Mouse (Mus musculus) large intestine, adult 2 months (tissue): ENCODE results near the gene B3gnt8. TPM values are rescaled to one million over a fixed set of nuclear protein-coding genes. Genes with fewer than 3 reads are reported as not detected.
"Not testable (repeated sequence)": the region's sequence is repeated elsewhere in the genome, so short reads cannot be mapped to it uniquely, and the experiment has no call there.

Source experiments
- DNase-seq: peaks from one replicate; pipeline ENCODE4 v3.0.0-alpha.2; 2012; ENCODE audit warnings: low read depth, low spot score
- WGBS: fragments of 180-500 bp; shearing (Covaris S2); methylation state at CpG from one replicate; pipeline ENCODE4 v1.1.7; 2018; 5-methylcytosine and 5-hydroxymethylcytosine counted together
- polyA plus RNA-seq: library from polyadenylated mRNA; depleted of rRNA; stranded (reverse); fragments of >200 nt; gene quantifications from 2 replicates; pipeline ENCODE4 v1.2.3, GENCODE M21; 2012; rRNA removed

Gene B3gnt8
- polyA plus RNA-seq: 7.1 and 7.6 TPM in 2 replicates

DNA sequence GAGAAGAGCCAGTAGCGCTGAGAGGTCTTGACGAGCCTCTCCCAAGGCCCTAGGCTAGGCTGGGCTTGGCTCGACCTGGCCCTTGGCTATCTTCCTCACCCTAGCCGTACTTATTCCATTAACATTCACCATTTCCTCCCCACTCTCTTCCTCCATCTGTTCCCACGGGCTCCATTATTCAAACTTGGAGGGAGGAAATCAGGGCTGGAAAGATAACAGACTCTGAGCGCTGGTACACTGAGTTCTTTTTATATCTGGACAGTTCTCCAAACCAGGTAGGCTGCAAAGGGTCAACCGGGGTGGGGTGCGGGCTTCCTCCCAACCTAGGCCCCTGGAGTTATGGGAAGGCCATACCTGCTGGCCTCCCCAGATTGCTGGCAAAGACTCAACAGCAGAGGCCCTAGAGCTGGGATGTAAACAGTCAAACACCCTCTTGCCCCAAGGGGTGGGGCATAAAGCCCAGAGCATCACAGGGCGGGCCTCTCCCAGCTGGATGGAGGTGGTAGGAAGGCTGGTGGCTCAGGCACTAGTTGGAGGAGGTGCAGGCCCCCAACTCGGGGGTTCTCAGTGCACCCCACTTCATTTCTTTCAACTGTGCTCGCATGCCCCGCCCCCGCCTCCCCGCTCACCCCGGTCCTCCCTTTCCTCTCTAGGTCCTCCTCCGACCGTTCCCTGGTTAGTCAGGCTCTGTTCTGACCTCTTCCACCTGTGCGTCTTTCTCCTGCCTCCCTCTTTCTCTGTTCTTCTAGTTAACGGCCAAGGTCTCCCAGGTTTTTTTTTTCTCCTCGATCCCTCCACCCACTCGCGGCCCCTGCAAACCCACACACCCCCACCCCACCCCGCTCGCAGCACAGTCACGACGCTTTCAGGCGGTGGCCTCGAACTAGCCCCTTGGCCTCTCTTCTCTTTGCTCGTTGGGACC, at the start of gene B3gnt8:
Gene B3gnt8, plus strand, starts transcription at position 146 of the 922 bp plus-strand sequence.
- DNase-seq: no peak
- 6% methylated on average over 29 of the region's 29 CpGs for WGBS

DNA sequence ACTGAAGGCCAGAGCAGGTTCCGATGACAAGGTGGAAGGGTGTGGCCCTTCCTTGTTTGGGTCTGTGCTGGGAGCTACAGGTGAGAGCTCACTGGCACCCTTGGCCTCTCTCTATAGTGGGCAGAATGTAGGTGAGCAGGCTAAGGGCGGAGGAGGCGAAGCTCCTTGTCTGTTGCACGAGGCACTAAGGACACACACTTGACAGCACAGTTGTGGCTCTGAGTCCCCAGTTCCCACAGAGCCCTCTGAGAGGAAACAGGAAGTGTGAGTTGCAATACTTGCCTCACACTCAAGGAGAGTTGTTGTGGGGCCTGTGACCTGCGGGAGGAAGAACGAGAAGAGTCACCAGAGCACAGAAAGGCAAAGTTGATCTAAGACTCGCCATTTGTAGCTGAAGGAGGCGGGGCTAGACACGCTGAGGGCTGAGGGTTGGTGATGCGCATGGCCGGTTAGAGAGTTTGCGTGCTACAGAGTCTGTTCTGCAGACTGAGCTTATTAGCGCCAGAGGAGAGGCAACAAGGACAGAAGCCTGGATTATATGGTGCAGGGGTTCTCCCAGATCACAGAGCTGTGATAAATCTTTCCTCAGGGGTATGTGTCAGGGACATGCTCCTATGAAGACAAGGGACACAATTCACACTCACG, 49.5 kb upstream of the B3gnt8 start:
- WGBS: 51% methylated on average over 13 of the region's 14 CpGs

DNA sequence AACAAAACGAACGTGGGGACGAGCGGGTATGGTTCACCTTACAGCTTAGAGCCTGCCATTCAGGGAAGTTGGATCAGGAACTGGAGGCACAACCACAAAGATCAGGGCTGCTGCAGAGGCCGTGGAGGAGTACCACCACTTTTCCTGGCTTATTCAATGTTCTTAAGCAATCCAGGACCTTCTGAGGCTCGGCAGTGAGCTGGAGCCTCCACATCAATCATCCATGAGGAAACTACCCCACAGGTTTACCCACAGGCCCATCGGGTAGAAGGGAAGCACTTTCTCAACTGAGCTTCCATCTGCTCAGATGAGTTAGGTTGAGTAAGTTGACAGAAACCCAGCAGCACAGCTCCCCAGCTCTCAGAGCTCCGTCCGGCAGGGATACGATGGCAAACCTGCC, 47.0 kb upstream of the B3gnt8 start:
- no peak for DNase-seq
- 87% methylated on average over 10 of the region's 10 CpGs for WGBS

More for the DNA sequence above, 49.5 kb upstream of the B3gnt8 start:
- DNase-seq: not testable (repeated sequence)

DNA sequence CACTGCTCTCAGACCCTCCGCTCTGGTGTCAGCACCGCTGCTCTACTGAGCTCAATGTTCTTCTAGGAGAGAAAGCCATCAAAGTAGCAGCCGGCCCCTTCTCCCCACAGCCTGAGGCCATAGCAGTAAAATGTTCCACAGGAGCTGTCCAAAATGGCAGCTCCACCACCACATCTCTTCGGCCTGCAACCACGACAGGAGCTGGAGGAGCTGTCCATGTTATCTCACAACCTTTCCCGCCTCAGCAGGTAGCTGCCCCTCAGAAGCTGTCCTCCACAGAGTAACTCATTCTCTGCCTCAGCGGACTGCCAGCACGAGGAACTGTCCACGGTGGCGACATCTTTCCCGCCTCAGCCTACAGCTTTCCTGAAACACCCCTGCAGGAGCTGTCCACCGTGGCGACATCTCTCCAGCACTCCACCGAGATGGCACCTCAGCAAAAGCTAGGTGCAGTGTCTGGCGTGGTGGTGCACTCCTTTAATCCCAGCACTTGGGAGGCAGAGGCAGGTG, 44.1 kb upstream of the B3gnt8 start:
- DNase-seq: no peak
- 85% methylated on average over 15 of the region's 15 CpGs for WGBS

DNA sequence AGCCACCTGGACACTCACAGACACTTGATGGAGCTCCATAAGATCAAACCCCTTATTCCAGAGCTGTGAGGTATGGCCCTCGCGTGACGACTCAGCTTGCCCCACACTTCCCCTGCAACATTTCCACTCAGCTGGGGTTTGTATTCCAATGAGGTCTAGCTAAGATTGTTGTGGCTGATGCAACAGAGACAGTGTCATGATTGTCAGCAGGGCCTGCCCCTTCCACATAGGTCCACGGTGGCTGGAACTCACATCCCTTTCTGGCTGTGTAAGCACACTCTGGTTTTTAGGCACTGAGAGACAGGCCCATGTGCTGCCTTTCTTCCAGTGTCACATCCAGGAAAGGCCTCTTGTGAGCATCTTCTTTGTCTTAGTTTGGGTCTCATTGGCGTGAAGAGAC, 41.8 kb upstream of the B3gnt8 start:
- DNase-seq: no peak
- 86% methylated on average over 5 of the region's 5 CpGs for WGBS

DNA sequence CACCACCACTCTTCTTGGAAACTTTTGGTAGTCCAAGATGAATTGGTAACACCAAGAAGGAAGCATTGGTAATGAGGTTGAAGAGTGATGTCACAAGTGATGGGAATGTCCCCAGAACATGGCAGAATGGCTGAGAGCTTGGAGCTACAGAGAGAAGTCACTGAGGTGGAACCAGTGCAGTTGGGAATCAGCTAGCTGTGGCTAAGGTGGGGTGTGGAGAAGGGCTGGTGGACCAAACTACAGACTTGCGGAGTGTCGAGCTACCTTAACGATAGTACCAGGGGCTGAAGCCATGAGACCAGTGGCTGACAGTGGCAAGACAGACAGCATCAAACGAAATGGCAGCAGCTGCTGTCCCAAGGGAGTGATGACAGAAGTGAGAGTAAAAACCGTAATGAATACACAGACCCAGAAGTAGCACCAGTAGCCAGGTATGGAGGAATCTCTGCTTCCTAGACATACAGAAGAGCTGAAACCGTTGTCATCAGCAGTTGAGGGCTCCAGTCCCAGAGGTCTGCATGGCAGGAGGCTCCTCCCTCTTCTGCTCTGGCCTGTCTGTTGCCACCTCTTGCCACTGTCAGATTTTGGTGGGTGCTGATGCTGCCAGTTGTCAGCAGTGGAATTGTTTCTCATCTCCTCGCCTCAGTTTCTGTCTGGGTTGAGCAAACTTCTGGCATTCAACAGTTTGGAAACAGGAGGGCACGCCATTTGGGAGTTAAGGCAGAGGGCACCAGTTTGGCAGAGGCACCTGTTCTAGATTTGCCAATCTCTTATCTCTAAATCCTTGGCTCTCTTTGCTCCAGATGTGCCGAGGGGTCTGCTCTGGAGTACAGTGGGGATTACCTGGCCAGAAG, 40.9 kb upstream of the B3gnt8 start:
- WGBS: 75% methylated on average over 9 of the region's 9 CpGs

DNA sequence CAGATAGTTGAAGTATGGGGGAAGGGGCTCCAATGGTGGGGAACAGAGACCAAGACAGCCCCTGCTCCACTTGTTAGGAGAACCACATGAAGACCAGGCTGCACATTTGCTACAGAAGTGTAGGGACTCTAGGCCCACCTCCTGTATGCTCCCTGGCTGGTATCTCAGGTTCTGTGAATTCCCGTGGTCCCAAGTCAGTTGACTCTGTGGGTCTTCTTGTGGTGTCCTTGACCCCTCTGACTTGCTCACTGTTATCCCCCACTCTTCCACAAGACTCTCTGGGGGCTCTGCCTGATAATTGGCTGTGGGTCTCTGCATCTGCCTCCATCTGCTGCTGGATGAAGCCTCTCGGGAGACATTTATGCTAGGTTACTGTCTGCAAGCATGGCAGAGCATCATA, 35.2 kb upstream of the B3gnt8 start:
- 76% methylated on average over 2 of the region's 2 CpGs for WGBS
- DNase-seq: no peak

More for the DNA sequence above, 40.9 kb upstream of the B3gnt8 start:
- DNase-seq: no peak

DNA sequence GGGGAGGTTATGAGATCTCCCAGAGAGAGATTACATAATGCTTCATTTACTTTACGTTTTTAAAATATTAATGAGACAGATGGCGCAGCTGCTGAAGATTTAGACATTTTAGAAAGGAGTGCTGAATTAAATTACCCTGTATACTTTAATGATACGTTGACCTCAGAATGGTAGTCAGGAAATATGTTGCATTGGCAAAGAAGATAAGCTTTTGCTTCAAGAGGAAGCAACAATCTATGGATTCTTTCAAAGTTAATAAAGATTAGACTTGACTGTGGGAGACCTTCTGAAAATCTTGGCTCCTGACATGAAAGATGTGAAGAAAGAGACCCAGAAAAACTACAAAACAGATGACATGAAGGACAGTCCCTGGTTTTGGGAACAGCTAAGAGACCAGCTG, 32.6 kb upstream of the B3gnt8 start:
- 67% methylated on average over 3 of the region's 3 CpGs for WGBS
- no peak for DNase-seq

DNA sequence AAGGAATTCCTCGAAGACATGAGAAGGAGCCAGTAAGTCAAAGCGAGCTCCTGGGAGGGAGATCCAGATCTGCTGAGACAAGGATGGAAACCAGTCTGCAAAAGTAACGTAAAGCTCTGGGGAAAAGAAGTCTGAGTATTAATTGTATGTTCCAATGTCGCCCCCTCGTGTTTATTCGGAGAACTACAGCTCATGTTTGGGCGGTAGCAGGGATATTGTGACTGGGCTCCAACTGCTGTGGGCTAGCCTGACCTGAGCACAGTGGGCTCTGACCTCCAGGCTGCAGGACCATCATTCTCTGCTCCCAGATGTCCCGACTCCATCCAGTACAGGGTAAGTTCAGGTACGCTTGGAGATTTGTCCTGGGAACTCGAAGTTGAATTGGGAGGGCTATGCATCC, 26.8 kb upstream of the B3gnt8 start:
- no peak for DNase-seq
- WGBS: 11% methylated on average over 10 of the region's 10 CpGs

DNA sequence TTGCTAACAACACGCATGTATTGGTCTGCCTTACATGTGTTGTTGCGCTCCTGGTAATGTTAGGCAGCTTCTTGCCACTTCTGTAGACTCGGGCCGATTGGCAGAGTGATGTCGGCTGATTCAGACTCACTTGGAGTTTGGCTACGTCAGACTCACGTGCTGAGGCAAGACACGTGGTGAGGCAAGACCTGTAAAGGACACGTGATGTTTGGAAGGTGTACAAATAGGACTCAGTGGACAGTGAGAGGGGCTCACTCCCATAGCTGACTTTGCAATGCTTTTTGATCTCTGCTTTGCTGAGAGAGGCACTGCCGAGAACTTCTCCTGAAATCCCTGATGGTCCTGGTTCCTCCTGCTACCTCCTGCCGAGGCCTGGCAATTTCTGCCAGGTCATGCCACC, 25.8 kb upstream of the B3gnt8 start:
- no peak for DNase-seq
- 76% methylated on average over 11 of the region's 11 CpGs for WGBS

DNA sequence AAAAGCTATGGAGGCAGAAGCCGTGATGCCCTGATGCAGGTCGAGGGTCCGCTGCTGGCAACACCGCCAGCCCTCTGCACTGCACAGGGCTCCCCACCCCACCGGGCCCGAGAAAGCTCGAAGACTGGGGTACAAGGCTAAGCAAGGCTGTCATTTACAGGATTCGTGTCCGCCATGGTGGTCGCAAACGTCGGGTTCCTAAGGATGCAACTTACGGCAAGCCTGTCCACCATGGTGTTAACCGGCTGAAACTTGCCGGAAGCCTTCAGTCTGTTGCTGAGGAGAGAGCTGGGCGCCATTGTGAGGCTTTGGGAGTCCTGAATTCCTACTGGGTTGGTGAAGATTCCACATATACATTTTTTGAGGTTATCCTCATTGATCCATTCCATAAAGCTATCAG, 25.1 kb upstream of the B3gnt8 start:
- no peak for DNase-seq
- WGBS: 89% methylated on average over 16 of the region's 16 CpGs

DNA sequence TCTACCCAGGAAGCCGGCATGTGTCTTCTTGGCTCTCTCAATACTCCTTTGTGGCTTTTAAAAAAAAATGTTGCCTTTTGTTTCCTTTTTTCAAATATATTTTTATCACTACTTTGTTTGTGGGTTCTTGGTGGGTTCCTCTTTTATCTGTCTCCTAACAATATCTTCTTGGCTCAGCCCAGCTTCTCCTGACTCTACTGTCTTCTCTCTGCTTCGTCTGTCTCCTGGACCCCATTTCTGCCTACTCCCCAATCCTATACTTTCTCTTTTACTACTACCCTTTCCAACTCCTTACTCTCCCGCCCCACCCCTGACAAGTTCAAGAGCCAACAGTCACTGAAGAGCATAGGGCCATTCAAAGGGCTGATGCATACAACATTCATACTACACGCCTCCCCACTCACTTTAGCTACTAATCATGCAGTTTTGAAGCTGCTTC, 19.8 kb upstream of the B3gnt8 start:
- no peak for DNase-seq
- WGBS: 65% methylated on average over 4 of the region's 4 CpGs

DNA sequence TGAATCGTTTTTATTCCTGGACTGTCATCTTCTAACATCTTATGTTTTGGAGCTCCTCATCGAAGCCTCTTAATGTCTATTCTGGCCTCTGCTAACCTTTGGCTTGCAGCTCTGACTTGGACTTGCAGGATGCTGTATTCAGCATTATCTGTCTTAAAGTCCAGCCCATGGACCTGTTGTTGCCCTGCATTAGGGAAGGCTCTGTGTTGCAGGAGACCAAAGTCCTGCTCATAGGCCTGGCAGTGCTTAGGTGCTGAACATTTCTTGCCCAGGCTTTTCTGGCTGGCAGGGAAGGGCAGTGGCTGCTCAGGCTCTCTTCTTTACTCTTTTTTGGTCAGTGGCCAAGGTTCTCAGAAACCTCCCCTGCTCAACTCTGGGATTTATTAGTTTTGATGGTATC, 19.3 kb upstream of the B3gnt8 start:
- 74% methylated on average over 2 of the region's 2 CpGs for WGBS
- no peak for DNase-seq

DNA sequence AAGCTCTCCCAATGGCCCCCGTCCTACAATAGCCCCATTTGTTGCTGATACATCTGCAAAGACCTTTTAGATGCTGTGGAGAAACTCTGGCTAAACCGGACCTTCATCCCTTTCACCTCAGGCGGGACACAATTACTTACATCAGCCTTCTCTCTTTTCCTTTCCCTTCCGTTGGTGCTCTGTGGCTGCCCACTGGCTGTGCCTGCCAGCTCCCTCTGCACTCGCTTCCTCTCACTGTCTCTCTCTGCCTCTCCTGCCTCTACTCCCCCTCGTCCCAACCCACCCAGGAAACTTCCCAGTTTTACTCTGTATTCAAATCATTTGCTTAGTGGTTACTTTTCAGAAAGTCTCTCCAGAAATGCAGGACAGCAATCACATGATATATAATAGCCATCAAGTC, 16.4 kb upstream of the B3gnt8 start:
- DNase-seq: no peak
- WGBS: 35% methylated on average over 6 of the region's 6 CpGs

DNA sequence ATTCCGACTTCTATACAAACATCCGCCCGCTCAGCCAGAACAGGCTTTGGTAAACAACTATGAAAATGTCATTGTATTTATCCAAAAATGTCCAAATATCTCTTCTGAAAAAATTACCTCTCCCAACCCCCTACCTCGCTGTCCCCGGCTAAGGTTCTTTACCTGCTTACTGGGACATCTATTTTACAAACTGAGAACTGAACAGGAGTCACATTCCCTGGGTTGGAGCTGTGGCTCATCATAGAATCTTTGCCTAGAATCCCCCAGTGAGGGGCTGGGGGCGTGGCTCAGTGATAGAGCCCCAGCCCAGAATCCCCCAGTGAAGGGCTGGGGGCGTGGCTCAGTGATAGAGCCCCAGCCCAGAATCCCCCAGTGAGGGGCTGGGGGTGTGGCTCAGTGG, 15.0 kb upstream of the B3gnt8 start:
- 26% methylated on average over 7 of the region's 7 CpGs for WGBS

DNA sequence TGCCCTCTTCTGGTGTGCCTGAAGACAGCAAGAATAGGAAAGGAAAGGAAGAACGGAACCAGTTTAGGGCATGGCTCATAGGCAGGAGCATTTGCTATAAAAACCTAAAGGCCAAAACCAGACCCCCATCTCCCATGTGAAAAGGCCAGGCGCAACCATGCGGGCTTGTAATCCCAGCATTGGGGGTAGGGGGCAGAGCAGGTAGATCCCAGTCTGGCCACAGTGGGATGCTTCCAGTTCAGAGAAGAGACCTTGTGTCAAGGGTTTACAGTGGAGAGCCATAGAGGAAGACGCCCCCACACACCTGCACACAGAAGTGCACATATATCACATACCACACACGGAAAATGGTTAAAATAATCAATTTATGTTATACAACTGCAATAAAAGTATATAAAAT, 12.4 kb upstream of the B3gnt8 start:
- WGBS: 77% methylated on average over 5 of the region's 5 CpGs

More for the DNA sequence above, 15.0 kb upstream of the B3gnt8 start:
- no peak for DNase-seq

DNA sequence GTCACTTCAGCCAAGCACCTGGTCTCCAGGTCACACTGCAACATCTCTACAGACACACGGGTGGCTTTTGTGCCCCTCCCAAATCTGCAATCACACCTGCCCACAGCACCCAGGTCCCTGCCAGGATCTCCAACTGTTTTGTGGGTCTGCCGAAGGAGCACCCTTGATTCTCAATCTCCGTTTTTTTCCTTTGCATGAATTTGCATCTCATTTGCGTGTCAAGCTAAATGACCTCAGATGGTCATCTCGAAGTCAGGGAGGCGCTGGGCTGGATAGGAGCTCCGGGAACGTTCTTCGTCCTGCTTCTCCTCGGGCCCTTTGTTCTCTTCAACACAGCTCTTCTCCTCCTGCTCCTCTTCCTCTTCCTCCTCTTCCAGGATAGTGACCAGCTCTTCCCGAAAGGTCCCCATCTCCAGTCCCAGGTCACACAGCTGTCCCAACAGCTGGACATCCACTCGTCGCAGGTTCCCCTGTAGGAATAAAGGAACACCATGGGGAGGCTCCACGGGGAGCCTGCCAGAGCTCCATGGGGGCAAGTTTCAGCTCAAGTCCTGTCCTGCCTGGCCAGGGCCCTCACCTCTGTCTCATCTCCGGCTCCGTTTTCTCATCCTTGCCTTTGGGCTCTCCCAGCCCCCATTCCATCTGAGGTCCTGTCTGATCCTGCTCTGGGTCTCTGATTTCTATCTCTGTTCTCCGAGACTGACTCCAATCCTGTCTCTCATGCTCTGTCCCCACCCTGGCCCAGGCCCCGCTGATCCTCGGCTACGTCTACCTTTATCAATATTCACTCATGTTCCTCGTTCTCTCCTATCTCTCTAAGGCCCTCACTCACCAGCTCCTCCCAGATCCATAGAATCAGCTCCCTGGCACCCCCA, 11.4 kb upstream of the B3gnt8 start:
- 77% methylated on average over 21 of the region's 21 CpGs for WGBS
- DNase-seq: no peak

More for the DNA sequence above, 12.4 kb upstream of the B3gnt8 start:
- DNase-seq: no peak

DNA sequence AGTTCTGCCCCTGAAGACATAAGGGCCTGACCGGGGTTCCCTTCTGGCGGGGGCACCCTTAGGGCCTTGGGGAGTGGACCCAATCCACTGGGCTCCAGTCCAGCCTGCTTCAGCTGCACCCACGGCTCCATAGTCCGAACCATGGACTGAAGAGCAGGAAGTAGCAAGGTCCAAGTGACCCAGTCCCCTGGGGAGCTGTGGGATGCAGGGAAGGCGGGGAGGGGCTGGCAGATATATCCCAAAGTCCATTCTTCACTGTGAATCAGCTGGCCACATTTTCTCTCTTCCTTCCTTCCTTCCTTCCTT, 10.8 kb upstream of the B3gnt8 start, which contains the start of gene Erich4:
Gene Erich4, minus strand, starts transcription at position 187 of the 306 bp plus-strand sequence.
- WGBS: 26% methylated on average over 5 of the region's 5 CpGs
- DNase-seq: no peak
